Mouse (Mus musculus): ENCODE measurements around the gene Trank1. TPM values are rescaled to one million over a fixed set of nuclear protein-coding genes. Genes with fewer than 3 reads are reported as not detected.

The Trank1 gene
- polyA plus RNA-seq (2015; fragmentation: Nextera tagmentation; extraction: Ambion mirVana): 3.4 and 5.4 TPM in 2 replicates

GRCm38 (mm10) chr9:111311031-111311842, at the start of gene Trank1:
Trank1 (plus strand) TSS chr9:111311739.
- Histone ChIP-seq H3K4me2 (peak within 1 kb of the TSS; percentile 89), H3K27ac (no peak within 1 kb of the TSS), H3K9ac (peak within 1 kb of the TSS; percentile 60), H3K9me3 (replicated peaks) (no peaks in the 10 kb centered on the region), H3K4me1 (peaks cover 16% of the 10 kb centered on the region), H3K27me3 (peaks cover 68% of the 10 kb centered on the region), H3K4me3 (peak within 1 kb of the TSS; percentile 54), H3K36me3 (ENCODE audit: poor library complexity, severe bottlenecking) (no peaks in the 10 kb centered on the region)
- peak; percentile 62 for ATAC-seq
- WGBS: 10% methylated on average over 67 of the region's 72 CpGs

GRCm38 (mm10) chr9:111267998-111268397, 43.5 kb upstream of the Trank1 start:
- H3K27ac ChIP-seq: no peak overlapping the region
- no peaks in the 10 kb centered on the region for H3K9me3 ChIP-seq (replicated peaks)
- H3K4me3 ChIP-seq: no peak overlapping the region
- H3K27me3 ChIP-seq: no peaks in the 10 kb centered on the region
- H3K9ac ChIP-seq: no peak overlapping the region
- no peak for ATAC-seq
- H3K4me2 ChIP-seq: no peak overlapping the region
- H3K4me1 ChIP-seq: peaks cover 17% of the 10 kb centered on the region
- peaks cover 34% of the 10 kb centered on the region for H3K36me3 ChIP-seq (ENCODE audit: poor library complexity, severe bottlenecking)
- over 99% methylated on average over 2 of the region's 2 CpGs for WGBS

GRCm38 (mm10) chr9:111270606-111271005, 40.9 kb upstream of the Trank1 start:
- Histone ChIP-seq H3K9ac (peak overlapping the region; percentile 76), H3K27me3 (no peaks in the 10 kb centered on the region), H3K27ac (peak overlapping the region; percentile 88), H3K36me3 (ENCODE audit: poor library complexity, severe bottlenecking) (peaks cover 28% of the 10 kb centered on the region), H3K9me3 (replicated peaks) (no peaks in the 10 kb centered on the region), H3K4me2 (peak overlapping the region; percentile 70), H3K4me3 (peak overlapping the region; percentile 93), H3K4me1 (peaks cover 43% of the 10 kb centered on the region)
- WGBS: 14% methylated on average over 5 of the region's 5 CpGs
- no peak for ATAC-seq

GRCm38 (mm10) chr9:111271056-111271433, 40.5 kb upstream of the Trank1 start:
- no peaks in the 10 kb centered on the region for H3K9me3 ChIP-seq (replicated peaks)
- H3K36me3 ChIP-seq (ENCODE audit: poor library complexity, severe bottlenecking): peaks cover 28% of the 10 kb centered on the region
- peak; percentile 77 for ATAC-seq
- peak overlapping the region; percentile 76 for H3K9ac ChIP-seq
- H3K4me3 ChIP-seq: peak overlapping the region; percentile 93
- H3K4me1 ChIP-seq: peaks cover 47% of the 10 kb centered on the region
- peak overlapping the region; percentile 70 for H3K4me2 ChIP-seq
- under 1% methylated on average over 32 of the region's 32 CpGs for WGBS
- no peaks in the 10 kb centered on the region for H3K27me3 ChIP-seq
- peak overlapping the region; percentile 88 for H3K27ac ChIP-seq

GRCm38 (mm10) chr9:111271434-111272160, 39.9 kb upstream of the Trank1 start, which contains the start of the genes Mlh1 and Epm2aip1:
Mlh1 (minus strand) TSS chr9:111271791.
Epm2aip1 (plus strand) TSS chr9:111271929.
- Histone ChIP-seq H3K9ac (peak within 1 kb of the TSS; percentile 96), H3K4me2 (peak within 1 kb of the TSS; percentile 96), H3K4me3 (peak within 1 kb of the TSS; percentile 93), H3K4me1 (peaks cover 53% of the 10 kb centered on the region), H3K27ac (peak within 1 kb of the TSS; percentile 93), H3K9me3 (replicated peaks) (no peaks in the 10 kb centered on the region), H3K27me3 (no peaks in the 10 kb centered on the region), H3K36me3 (ENCODE audit: poor library complexity, severe bottlenecking) (peaks cover 25% of the 10 kb centered on the region)
- WGBS: 0% methylated on average over 64 of the region's 64 CpGs
- peak; percentile 100 for ATAC-seq

GRCm38 (mm10) chr9:111272356-111272755, 39.2 kb upstream of the Trank1 start:
- Histone ChIP-seq H3K27ac (peak overlapping the region; percentile 93), H3K4me1 (peaks cover 56% of the 10 kb centered on the region), H3K9me3 (replicated peaks) (no peaks in the 10 kb centered on the region), H3K4me2 (peak overlapping the region; percentile 96), H3K4me3 (peak overlapping the region; percentile 93), H3K9ac (peak overlapping the region; percentile 96), H3K27me3 (no peaks in the 10 kb centered on the region), H3K36me3 (ENCODE audit: poor library complexity, severe bottlenecking) (peaks cover 21% of the 10 kb centered on the region)
- no peak for ATAC-seq
- WGBS: 12% methylated on average over 19 of the region's 19 CpGs

GRCm38 (mm10) chr9:111272996-111273785, 38.3 kb upstream of the Trank1 start:
- Histone ChIP-seq H3K36me3 (ENCODE audit: poor library complexity, severe bottlenecking) (peaks cover 23% of the 10 kb centered on the region), H3K4me1 (peaks cover 59% of the 10 kb centered on the region), H3K9ac (peak overlapping the region; percentile 96), H3K27ac (no peak overlapping the region), H3K27me3 (no peaks in the 10 kb centered on the region), H3K9me3 (replicated peaks) (no peaks in the 10 kb centered on the region), H3K4me3 (peak overlapping the region; percentile 93), H3K4me2 (peak overlapping the region; percentile 96)
- ATAC-seq: no peak
- 79% methylated on average over 15 of the region's 15 CpGs for WGBS

- Histone ChIP-seq H3K36me3 (ENCODE audit: poor library complexity, severe bottlenecking) (peaks cover 31% of the 10 kb centered on the region), H3K9ac (no peak overlapping the region; the same call in 1 of the 2 replicates), H3K27me3 (no peaks in the 10 kb centered on the region), H3K4me2 (peak overlapping the region; percentile 96), H3K27ac (no peak overlapping the region), H3K9me3 (replicated peaks) (no peaks in the 10 kb centered on the region), H3K4me1 (peaks cover 62% of the 10 kb centered on the region), H3K4me3 (peak overlapping the region; percentile 20; the same call in 1 of the 2 replicates)
- WGBS: 84% methylated on average over 1 of the region's 1 CpGs
- no peak for ATAC-seq
These were observed 37.6 kb upstream of the Trank1 start for GRCm38 (mm10) chr9:111273958-111274357.

- peaks cover 40% of the 10 kb centered on the region for H3K36me3 ChIP-seq (ENCODE audit: poor library complexity, severe bottlenecking)
- peak overlapping the region; percentile 51 for H3K4me2 ChIP-seq
- H3K9me3 ChIP-seq (replicated peaks): no peaks in the 10 kb centered on the region
- no peaks in the 10 kb centered on the region for H3K27me3 ChIP-seq
- no peak overlapping the region for H3K27ac ChIP-seq
- 83% methylated on average over 1 of the region's 1 CpGs for WGBS
- H3K4me1 ChIP-seq: peaks cover 58% of the 10 kb centered on the region
- H3K9ac ChIP-seq: peak overlapping the region; percentile 9; the same call in 1 of the 2 replicates
- H3K4me3 ChIP-seq: peak overlapping the region; percentile 20
- no peak for ATAC-seq
These were observed 36.4 kb upstream of the Trank1 start for GRCm38 (mm10) chr9:111275156-111275555.

GRCm38 (mm10) chr9:111285061-111285460, 26.5 kb upstream of the Trank1 start:
- Histone ChIP-seq H3K4me1 (peaks cover 12% of the 10 kb centered on the region), H3K9ac (no peak overlapping the region), H3K9me3 (replicated peaks) (no peaks in the 10 kb centered on the region), H3K4me2 (no peak overlapping the region), H3K4me3 (no peak overlapping the region), H3K36me3 (ENCODE audit: poor library complexity, severe bottlenecking) (no peaks in the 10 kb centered on the region), H3K27me3 (no peaks in the 10 kb centered on the region), H3K27ac (peak overlapping the region; percentile 51)
- no peak for ATAC-seq
- WGBS: 33% methylated on average over 3 of the region's 3 CpGs

- Histone ChIP-seq H3K4me1 (peaks cover 12% of the 10 kb centered on the region), H3K9ac (no peak overlapping the region), H3K36me3 (ENCODE audit: poor library complexity, severe bottlenecking) (no peaks in the 10 kb centered on the region), H3K9me3 (replicated peaks) (no peaks in the 10 kb centered on the region), H3K4me3 (no peak overlapping the region), H3K27ac (0 out of 2 replicates have a peak overlapping the region, but pooled peaks have one; percentile 44), H3K4me2 (no peak overlapping the region), H3K27me3 (no peaks in the 10 kb centered on the region)
- no peak for ATAC-seq
- 17% methylated on average over 5 of the region's 5 CpGs for WGBS
These were observed 25.9 kb upstream of the Trank1 start for GRCm38 (mm10) chr9:111285676-111286075.

All from forebrain, embryonic 13.5 days (tissue).